Mouse (Mus musculus) cerebellum, postnatal 36 days (tissue): Measurements from ENCODE around the gene Angel1.
A peak's percentile ranks its signal among the peaks of the same experiment; 100 is the strongest.

Experiments used
- DNase-seq, 2 experiments: peaks; one replicate each; pipeline ENCODE4 v3.0.0; 2021 to 2022; ENCODE audit warnings: mixed read lengths in 2 of 2

The Angel1 gene

GRCm38 (mm10) chr12:86726120-86726640, at the start of gene Angel1:
TSS of gene Angel1 (minus strand) at chr12:86726460.
- DNase-seq = peak; percentile 94 to 99

- no peak for DNase-seq
Measured at GRCm38 (mm10) chr12:86775561-86776280, 49.5 kb upstream of the Angel1 start.

- no peak for DNase-seq
Measured at GRCm38 (mm10) chr12:86772551-86772950, 46.3 kb upstream of the Angel1 start.

DNA sequence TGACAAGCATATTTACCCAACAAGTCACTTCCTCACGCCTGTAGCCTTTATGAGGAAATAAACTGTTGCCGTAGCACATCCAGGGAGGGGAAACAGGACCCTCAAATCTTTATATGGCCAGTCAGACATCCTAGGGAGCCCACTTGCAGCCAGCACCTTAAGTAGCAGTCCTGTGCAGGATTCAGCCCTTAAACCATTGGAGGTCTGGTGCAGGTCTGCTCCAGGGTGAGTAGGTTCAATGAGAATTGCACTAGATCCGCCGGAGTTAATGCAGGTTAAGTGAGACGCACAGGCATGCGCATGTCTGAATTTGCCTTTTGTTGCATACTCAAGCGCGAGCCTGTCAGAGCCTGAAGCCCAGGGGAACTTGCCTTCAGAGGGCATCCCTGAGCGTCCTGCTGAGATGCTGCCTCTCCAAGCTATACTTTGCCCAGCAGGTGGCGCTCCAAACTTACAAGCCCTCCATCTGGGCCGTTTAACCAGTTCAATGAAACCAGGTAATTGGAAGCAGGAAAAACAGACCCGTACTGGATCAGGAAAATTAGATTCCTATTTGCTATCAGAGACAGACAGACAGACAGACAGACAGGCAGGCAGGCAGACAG, 45.7 kb upstream of the Angel1 start:
- DNase-seq = peak; percentile 90 to 94

DNA sequence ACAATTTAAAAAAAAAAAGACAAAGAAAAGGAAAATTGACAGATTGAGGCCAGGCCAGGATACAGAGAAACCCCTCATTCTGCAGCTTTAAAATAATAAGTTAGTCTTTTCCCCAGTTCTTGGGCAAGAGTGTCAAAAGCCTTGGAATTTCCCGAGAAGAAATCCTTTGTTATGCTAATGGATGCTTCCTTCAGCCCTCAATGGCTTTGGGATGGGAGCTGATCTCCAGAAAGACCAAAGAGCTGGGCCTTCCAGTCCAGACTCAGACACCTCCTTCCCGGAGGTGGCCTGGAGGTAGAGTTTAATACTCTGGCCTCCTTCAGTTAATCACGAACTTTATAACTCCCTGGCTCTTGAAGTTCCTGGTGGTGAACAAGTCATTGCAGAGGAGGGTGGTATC, 44.7 kb upstream of the Angel1 start:
- DNase-seq = no peak

DNA sequence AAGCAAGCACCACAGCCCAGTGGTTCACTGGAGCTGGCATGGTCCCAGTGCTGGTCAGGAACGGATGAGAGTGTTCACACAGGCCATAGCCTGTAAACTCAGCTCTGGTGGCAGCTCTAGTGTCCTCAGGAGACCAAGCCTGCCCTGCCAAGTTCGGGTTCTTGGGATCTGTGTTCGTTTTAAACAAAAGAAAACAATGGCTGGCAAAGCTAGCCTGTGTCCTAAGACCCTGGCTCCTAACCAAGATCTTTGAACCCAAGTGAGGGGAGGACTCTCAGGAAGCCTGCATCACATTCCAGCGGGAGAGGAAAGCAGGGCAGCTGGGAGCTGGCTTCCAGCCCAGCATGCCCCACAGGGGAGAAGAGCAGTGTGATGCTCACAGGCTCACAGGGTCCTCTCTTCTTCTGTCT, 44.0 kb upstream of the Angel1 start:
- peak; percentile 39 to 41 for DNase-seq

GRCm38 (mm10) chr12:86769819-86770218, 43.6 kb upstream of the Angel1 start:
- no peak for DNase-seq

GRCm38 (mm10) chr12:86768986-86769580, 42.8 kb upstream of the Angel1 start:
- peak; percentile 92 to 93 for DNase-seq

DNA sequence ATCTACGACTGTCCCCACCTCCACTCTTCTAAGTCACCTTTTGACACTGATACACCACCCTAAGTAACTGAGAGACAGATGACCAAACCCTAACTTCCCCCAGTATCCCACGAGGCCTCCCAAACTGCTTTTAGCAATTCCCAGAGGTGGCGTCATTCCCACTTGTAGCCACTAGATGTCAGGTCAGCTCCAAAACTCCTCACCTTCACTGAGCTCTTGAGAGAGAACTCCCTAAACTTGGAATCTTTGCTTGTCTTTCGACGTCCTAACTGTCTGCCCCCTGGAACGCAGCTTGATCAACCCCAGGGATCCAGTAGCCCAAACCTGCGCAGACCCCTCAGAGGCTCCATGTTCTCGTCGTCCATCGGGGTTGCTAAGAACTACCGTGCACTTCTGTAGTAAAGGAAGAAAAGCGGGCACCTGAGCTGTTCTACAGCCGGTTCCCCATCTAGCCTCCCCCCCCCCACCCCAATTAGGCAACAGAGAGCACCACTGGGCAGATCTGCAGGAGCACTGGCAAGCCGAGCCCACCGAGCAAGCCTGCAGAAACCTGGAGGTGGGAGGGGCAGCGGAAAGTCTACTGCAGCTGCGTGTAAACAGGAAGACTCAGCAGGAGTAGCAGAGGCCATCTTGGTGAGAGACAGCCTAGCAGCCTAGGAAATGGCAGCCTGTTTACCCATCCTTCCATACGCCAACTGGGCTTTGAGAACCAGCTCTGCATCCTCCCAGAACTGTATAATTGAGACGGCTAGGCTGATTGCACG, 41.8 kb upstream of the Angel1 start:
- DNase-seq = peak; percentile 65 to 72

DNA sequence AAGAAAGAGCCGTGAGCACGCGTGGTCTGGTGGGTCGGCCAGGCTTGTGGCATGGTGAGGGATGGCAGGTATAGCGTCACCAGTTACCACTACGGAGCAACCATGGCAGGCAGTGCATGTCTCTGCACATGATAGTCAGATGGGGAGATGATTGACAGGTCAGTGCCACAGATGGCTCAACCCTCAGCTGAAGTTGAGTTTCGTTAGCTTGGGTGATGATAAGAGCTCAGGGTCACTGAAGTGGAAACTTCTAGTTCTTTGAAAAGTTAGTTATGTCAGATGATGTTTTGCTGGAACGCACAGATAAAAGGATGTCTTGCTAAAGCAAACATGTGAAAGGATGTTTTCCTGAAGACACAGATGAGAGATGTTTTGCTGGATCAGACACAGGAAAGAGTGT, 40.2 kb upstream of the Angel1 start:
- no peak for DNase-seq

- DNase-seq = no peak
Measured at GRCm38 (mm10) chr12:86764060-86764459, 37.8 kb upstream of the Angel1 start.

- no peak for DNase-seq
Measured at GRCm38 (mm10) chr12:86761036-86761435, 34.8 kb upstream of the Angel1 start.

DNA sequence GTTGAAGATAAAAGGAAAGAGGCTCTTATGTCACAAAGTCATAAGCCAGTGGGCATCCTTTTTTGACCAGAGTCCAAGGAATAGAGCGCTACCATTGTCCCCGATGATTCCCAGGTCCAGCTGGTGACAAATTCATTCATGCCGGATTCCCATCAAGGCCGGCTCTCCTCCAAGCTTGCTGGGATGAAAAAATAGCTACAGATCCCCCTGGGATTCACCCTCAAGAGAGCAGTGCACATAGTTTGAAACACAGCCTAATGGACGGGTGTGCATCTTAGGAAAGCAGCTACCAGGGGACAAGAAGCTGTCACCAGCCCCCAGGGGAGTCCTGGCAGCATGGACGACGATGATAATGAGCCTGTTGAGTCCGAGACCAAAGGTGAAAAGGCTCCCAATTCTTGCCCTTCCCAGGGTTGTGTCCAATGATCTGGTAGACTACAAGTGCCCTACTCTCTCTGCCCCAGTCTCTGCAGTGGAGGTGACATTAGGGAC, 8.1 kb upstream of the Angel1 start, which contains the start of gene Lrrc74a:
TSS of gene Lrrc74a (plus strand) at position 51 of the 492 bp plus-strand sequence.
- no peak for DNase-seq

GRCm38 (mm10) chr12:86725706-86726105, 554 bp downstream of the Angel1 start:
- DNase-seq = no peak

DNA sequence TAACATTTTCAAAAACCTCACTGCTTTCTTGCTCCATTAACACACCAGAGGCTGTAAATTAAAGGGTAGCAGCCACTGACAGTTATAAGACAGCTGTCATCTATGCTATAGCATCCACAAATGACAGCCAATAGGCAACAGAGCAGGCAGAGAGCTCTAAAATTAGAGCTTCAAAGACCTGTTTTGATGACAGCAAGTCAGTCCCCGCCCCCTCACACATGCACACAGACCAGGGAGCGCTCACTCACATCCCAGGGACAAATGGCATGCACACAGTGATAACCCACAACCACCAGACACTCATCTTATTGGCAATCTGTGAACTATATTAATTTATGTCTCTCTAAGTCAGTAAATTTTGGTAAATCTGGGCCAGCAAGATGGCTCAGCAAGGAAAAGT, 2.0 kb downstream of the Angel1 start:
- no peak for DNase-seq

GRCm38 (mm10) chr12:86721453-86721852, 4.8 kb downstream of the Angel1 start:
- DNase-seq = no peak

DNA sequence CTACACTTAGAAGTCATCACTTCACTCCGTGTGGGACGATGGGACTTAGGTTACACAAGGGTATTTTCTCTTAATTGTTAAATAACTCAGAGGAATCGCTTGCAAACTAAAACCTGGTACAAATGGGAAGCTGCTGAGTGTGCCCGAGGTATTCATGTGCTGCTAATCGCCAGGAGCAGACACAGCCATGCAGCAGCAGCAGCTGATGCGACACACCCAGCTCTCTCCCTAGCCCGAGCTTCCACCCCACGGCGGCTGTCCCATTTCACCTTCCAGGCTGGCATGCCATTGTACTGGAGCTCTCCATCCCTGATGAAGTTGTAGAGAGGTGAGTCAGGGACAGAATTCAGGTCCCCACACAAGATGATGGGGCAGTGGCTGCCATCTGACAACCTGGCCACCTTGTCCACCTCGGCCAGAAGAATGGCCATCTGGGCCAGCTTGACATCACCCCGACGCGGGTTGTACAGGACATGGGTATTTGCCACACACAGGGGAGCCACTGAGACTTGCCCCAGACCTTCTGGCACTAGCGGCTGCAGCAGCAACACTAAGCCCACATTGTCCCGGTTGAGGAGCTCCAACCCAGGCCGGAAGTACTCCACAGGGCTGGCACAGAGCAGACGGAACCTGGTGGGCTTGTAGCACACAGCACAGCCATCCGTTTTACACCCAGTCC, 6.2 kb downstream of the Angel1 start:
- DNase-seq = peak; percentile 58 to 69

- DNase-seq = no peak
Measured at GRCm38 (mm10) chr12:86716962-86717361, 9.3 kb downstream of the Angel1 start.

- peak; percentile 87 to 89 for DNase-seq
Measured at GRCm38 (mm10) chr12:86715401-86715800, 10.9 kb downstream of the Angel1 start.

DNA sequence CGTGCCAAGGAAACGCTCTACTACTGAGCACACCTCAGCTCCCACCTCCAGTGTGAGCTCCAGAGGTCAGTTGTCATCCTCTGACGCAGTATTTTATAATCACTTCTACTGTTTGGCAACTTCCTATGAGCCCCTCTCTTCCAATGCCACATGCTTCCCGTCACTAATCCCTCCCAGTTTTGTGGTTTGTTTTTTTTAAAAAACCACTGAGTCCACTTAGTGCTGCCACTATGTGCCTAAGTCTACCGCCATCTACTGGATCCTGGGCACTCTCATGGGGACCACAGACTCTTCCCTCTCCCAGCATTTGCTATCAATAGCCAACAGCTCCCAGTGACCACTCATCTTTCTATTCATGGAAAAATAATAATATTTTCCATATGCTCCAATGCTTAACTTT, 12.2 kb downstream of the Angel1 start:
- DNase-seq = no peak

GRCm38 (mm10) chr12:86705843-86706242, 20.4 kb downstream of the Angel1 start:
- DNase-seq = no peak

DNA sequence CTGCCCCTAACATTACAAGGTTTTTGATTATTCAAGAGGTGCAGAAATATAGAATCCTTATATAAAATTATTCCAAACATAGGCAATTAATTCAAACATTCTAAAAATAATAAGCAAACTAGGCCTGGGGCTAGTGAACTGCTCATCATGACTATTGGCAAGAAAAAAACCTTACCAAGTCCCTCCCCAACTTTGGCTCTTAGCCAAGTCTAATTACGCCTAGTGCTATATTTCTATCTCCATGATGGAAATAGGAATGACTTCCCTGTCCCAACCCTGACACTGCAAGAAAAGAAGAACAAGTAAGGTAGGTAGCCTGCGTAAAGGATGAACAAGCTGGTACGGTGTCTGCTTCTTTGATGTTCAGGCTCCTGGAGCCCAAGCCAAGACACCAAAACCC, 23.6 kb downstream of the Angel1 start:
- peak in 1 of 2 experiments; percentile 0 for DNase-seq
